Mouse (Mus musculus): Measurements from ENCODE around the gene Lamtor4.

Gene Lamtor4

DNA sequence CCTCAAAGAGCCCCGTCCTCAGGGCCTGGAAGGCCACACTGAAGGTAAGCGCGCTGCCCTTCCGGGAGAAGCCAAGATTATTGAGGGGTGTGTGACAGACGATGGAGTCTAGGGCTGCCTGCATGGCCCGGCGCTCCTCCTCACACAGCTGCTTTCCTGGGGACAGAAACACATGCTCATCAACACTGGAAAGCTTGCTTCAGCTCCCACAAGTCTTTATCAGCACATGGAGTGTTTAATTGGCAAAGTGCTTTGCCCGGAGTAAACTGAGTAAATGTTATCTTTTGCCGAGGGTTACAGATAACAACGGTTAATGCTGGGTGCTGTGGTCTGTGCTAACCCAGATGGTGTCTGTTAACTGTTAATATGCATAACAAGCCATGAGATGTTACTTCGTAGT, 5.6 kb downstream of the Lamtor4 start:
- no peak for DNase-seq (ENCODE audit: low read depth, low spot score)

DNA sequence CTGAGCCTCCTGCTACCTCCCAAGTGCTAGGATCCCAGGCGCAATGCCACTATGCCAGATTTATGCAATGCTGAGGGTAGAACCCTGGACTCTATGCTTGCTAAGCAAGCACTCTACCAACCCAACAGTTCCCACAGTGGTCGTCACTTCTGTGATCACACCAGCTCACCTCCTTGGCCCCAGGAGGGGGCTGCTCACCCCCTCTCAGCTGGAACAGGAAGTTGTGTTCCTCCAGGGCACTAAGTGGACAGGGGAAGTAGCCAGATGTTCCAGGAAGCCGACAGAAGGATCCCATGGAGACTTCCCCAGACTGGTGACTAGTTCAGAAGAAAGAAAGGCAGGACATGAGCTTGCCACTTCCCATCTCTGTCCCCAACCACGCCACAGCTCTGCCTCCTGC, 6.7 kb downstream of the Lamtor4 start:
- no peak for DNase-seq (ENCODE audit: low read depth, low spot score)

DNA sequence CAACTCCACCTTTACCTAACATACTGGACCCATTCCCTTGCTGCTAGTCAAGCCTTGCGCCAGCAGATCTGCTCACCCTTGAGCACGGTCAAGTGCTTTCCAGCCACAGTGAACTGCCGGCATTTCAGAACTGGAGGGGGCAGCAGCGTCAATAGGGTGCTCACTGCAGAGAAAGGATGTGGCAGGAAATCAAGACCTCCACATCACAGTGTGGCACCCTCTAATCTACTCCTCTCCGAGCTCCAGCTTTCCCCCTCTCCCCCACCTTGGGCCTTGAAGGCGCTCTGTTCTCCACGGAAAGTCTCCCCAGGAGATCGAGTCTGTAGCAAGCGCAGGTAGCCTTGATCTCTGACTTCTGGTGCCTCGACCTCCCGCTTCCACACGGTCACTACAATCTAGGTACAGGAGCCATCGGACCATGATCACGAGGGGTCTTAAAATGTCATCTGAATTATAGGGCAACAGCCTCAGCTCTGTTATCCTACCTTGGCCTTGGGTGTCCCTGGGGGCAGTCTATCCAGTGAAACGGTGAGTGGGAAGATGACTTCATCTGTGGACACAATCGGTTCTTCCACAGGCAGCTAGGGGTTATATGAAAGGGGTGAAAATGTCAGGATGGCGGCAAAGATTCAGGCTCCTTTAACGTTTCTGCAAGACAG, 7.4 kb downstream of the Lamtor4 start:
- no peak for DNase-seq (ENCODE audit: low read depth, low spot score)

DNA sequence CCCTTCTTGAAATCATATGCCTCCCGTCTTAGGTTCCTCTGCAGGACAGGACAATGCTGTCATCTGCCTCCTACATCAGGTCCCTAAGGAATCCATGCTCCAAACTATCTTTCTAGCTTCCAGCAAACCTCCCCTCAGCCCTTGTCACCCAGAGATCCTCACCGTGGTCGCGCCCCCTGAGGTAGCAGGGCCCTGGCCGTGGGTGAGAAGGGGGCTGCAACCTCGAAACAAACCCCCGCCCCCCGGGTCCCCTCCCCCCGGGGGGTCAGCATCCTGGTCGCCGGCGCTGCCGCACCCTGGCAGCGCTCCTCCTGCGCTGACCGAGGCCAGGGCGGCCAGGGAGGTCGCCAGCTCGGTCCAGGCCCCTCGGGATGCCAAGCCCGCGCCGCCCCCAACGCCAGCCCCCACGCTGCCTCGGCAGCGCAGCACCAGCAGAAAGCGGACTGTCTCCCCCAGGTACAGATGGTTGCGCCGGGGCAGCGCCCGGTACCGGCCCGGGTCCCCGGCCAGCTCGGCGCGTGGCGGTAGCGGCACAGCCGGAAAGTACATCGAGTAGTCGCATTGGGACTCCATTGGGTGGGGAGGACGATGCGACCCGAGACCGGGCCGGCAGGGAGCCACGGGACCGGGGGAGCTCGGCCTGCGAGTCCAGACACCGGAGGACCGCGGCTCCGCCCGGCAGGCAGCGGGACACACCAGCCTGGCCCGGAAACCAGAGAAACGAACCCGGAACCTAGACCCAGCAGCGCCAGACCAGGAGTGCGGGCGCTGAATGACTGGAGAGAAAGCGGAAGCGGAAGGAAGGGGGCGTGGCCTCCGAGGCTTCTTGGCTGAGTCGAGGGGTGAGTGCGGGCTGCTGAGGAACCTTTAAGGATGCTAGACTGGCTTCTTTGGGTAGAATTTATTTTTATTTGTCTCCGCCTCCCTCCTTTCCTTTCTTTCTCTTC, 8.3 kb downstream of the Lamtor4 start, which contains the start of gene BC037034:
TSS of gene BC037034 (minus strand) at position 774 of the 947 bp plus-strand sequence.
- peak; percentile 73 for DNase-seq (ENCODE audit: low read depth, low spot score)

DNA sequence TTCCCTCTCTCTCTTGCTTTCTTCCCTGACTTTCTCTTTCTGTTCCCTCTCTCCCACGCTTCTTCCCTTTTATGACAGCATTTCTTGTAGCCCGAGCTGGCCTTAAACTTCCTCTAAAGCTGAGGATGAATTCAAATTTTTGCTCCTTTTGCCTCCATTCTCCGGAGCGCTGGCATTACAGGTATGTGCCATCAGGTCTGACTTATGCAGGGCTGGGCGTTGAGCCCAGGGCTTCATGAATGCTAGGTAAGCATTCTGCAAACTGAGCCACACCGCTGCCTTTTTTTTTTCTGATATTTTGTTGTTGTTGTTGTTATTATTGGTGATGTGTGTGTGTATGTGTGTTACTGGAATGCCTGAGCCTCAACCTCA, 8.9 kb downstream of the Lamtor4 start:
- no peak for DNase-seq (ENCODE audit: low read depth, low spot score)

DNA sequence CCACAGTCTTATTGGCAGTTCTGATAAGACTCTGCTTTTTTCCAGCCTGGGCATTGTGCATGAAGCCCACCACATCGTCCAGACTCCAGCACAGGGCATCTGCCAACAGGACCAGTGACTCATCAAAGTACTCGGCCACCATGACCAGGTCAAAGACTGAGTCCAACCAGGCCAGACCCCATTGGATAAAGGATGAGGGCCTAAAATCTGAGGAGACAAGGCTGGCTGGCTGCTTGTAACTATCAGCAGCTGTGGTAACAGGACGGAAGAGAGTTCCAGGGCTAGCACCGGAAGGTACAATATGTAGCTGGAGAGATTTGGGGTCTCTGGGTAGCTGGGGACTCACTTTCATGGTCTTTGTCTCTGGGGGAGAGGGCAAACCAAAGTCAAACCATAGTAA, 10.4 kb downstream of the Lamtor4 start:
- DNase-seq (ENCODE audit: low read depth, low spot score), result no peak

DNA sequence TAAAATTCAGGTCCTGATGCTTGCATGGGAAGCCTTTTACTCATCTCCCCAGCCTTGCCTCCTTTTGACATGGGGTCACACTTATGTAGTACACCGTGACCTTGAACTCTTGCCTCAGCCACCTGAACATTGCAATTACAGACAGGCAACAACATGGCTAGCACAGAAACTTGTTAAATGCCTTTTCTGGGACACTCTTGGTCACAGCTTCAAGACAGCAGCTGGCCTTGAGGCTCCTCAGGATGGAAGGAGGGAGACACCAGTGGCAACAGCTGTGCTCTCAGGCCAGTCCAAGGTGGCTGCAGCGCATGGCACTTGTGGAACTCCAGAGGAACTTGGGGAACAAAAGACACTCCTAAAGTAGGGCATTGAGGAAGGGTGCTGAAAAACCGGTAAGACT, 11.8 kb downstream of the Lamtor4 start:
- DNase-seq (ENCODE audit: low read depth, low spot score), result no peak

DNA sequence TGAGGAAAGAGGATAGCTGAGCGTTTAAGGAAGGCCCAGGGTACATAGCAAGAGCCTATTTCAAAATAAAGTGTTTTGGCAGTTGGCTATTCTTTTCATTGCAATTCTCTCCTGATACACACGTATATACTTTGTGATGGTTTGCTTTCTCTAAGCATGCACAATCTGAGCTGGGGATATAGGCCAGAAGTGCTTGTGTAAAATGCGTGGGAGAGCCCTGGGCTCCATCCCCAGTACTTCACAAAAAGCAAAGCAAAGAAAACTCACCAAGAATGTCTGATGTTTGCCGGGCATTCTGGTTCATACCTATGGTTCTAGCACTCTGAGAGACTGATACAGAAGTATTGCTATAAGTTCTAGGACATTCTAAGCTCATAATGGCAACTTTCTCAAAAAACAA, 13.7 kb downstream of the Lamtor4 start:
- DNase-seq (ENCODE audit: low read depth, low spot score), result no peak

DNA sequence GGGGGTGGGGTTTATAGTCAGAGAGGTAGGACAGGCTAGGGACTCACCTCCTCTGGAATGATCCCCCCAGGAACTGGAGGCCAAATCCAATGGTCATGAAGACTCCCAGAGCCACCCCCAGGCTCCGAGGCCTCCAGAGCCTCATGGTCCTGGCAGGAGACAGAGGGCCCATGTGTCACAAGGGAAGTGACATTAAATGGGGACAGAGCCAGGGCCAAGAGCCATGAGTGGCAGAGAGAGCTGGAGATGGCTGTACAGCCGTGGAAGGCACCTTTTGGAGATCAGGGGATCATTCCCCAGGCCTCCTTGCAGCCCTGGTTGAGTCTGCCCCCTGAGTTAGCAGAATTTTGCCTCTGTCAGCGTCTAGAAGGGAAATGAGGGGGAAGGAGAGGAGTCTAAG, 15.9 kb downstream of the Lamtor4 start:
- DNase-seq (ENCODE audit: low read depth, low spot score), result no peak

DNA sequence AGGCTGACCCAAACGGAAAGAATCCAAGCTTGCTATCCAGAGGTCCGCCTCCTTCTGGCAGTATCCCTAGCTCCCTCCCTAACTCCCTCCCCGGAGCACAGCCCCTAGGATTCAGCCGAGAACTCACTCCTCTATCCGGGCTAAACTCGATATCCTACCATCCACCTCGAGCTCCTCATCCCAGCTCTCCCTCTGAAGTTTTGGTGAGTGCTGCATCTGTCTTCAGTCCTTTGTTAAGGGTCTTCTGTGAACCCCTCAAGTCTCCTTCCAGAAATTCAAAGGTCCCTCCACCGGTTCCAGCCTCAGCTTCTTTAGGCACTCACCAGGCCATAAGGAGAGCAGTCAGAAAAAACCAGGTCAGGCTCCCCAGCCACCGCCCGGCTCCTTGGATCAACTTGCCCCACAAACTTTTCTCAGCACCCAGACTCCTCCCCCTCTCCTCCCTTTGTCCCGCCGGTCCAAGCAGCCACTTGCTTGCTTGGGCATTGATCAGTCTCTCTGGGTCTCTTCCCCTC, 17.2 kb downstream of the Lamtor4 start, which contains the start of gene Gal3st4:
TSS of gene Gal3st4 (minus strand) at position 432 of the 515 bp plus-strand sequence.
- DNase-seq (ENCODE audit: low read depth, low spot score), result no peak

DNA sequence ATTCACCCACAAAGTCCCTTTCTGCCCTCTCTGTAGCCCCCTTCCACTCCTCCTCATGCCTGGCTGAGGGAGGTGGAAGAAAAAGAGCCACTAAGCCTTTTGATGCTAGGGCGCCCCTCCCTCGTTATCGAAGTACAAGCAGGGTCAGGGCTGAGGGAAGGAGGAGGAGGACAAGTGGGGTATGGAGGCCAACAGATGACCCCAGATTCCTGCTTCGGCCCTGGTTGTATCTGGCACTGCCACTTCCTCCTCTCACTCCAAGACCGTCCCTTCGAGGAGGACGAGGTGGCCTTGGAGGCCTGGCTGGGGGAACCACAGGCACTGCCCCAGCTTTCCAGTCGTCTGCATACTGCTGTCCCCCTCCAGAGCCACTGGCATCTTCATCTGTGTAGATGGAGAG, 18.9 kb downstream of the Lamtor4 start:
- DNase-seq (ENCODE audit: low read depth, low spot score), result no peak

DNA sequence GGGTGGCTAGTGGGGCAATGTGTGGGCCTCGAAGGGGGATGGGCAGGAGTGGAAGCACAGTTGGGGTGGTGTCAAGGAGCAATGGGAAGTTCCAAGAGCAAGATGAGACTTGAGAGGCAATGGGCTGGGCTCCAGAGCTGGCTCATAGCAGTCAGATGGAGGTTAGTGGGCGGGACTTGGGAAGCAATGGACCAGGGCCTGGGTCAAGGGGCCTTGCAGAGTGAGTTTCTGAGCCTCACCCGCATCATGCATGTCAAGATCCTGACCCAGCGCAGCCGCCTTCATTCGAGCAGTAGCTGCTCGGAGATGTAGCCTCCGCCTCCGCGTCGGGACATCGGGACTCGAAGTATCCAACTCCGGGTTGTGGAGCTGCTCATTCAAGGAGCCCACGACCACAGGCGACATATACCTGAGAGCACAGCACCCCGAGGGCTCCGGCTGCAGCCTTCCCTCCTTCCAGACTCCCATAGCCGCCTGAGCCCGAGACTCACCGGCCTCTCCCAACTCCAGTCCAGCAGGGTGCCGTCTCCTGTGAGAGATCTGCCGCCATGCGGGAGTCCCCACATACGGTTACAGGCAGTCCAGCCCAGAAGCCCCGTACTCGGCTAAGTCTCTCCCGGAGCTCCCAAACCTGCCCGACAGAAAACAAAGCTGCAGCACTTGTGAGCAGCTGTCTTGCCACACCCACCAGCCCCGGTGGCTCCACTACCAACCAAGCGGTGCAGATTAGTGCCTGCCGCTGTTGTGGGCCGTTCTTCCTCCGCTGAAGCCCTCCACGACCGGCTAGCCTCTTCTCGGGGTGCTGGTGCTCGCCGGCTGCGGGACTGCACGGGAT, 20.2 kb downstream of the Lamtor4 start:
- DNase-seq (ENCODE audit: low read depth, low spot score), result no peak

DNA sequence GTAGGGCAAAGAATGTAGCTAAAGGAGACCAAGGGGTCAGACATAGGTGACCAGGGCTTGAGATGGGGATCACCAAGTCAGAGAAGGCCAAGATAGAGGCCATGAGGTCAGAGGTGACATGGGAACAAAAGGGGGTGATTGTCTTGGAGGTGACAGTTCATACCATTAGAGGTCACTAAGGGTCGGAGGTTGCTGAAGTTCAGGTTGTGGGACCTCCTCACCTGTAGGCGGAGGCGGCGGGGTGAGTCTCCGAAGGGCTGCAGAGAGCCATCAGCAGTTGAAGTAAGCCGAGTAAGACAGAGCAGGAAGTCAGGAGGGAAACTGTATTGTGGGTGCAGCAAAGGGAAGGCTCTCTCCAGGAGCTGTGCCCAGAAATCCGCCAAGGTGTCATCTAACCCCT, 22.7 kb downstream of the Lamtor4 start:
- no peak for DNase-seq (ENCODE audit: low read depth, low spot score)

DNA sequence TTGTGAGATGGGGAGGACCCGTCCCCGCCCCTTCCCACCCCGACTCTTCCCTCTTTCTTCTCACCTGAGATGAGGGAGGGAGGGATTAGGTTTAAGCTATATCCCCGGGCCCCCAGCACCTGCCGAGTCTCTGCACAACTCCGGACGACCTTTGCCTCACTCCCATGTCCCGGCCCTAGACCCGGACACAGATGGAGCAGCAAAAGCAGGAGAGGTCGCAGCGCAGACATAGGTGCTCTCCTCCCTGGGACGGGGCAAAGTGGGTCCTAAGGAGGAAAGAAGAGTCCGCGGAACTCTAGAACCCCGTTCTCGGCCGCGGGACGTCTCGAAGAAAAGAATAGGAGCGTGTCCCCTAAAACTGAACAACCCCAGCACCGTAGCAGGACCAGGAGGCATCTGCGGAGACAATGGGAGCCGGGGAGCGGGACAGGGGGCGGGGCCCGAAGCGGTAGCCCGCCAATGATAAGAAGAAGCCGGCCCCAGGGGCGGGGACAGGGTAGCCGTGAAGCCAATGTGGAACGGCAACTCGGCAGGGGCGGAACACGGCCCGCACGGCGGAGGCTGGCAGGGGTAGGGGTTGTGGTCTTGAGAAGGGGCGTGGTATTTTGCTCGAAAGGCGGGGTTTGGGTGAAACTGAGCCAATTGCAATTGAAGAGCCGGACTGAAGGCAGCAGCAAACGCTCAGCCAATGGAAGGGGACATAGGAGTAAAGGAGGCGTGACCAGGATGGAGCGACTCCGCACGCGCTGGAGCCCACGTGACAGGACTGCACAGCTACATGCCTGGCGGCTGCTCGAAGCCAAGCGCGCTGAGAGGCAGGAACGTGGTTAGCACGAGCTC, 24.5 kb downstream of the Lamtor4 start, which contains the start of the genes Gm43720, Gpc2 and Stag3:
TSS of gene Gm43720 (minus strand) at position 374 of the 840 bp plus-strand sequence.
TSS of gene Gpc2 (minus strand) at position 421 of the 840 bp plus-strand sequence.
TSS of gene Stag3 (plus strand) at position 656 of the 840 bp plus-strand sequence.
- DNase-seq (ENCODE audit: low read depth, low spot score), result peak; percentile 95

DNA sequence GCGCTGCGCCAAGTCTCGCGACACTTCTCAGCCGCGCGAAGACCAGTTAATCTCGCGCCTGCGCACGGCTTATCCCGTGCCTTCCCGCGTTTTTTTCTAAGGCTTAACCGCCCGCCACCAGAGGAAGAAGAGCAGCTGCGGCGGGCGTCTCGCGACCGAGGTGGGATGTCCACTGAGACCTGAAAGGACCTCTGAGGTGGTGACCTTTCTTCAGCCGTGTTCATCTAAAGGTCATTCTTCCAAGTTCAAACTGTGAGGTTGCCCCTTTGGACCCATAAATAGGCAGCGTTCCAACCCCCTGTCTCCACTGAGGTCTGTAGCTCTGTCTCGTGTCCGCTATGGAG, 25.1 kb downstream of the Lamtor4 start:
- no peak for DNase-seq (ENCODE audit: low read depth, low spot score)

DNA sequence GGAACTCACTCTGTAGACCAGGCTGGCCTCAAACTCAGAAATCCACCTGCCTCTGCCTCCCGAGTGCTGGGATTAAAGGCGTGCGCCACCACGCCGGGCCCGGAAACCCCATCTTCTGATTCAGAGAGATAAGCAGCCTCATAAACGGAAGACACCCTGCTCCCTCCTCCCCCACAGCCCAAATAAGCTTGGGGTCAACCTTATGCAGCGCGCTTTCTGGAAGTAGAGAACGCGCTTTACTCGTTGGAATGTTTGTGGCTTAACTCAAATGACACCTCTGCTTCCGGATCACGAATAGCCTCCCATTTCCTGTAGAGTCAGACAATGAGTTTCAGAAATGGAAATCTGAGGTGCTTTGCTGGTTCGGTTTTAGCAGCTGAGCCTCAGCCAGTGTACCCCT, 25.5 kb downstream of the Lamtor4 start:
- DNase-seq (ENCODE audit: low read depth, low spot score), result no peak

DNA sequence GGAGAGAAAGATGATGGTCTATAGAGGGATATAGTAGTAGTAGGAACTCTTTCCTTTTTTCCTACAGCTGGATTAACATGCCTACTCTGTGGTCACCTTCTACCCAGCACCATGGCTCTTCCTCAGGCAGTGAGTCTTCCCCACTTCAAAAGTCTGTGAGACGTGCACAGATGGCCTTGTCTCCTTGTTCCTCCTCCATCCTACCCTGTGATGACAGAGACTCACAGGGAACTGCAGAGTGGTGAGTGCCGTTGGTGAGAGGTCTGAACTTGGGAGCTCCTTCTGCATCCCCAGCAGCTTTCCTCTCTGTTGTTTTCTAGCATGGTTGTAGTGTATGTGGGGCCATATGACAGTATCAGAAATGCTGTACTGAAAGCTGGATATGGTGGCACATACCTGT, 26.5 kb downstream of the Lamtor4 start:
- no peak for DNase-seq (ENCODE audit: low read depth, low spot score)

DNA sequence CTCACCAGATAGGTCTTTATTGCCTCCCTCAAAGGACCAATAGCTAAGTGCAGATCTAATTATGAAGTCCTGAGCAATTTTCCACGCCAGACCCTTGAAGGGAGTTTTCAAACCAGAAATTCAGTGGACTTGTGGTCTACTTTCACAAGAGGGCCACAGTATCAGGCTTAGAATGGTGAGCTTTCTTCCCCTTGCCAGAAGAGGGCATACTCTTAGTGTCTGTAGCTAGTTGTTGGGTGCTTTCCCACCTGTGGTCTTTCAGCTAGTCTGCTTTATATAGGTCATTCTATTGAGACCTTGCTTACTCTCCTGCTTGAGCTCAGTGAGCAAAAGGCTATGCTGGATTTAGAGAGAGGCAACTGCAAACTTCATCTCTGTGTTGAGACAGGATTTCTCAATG, 28.3 kb downstream of the Lamtor4 start:
- DNase-seq (ENCODE audit: low read depth, low spot score), result no peak

DNA sequence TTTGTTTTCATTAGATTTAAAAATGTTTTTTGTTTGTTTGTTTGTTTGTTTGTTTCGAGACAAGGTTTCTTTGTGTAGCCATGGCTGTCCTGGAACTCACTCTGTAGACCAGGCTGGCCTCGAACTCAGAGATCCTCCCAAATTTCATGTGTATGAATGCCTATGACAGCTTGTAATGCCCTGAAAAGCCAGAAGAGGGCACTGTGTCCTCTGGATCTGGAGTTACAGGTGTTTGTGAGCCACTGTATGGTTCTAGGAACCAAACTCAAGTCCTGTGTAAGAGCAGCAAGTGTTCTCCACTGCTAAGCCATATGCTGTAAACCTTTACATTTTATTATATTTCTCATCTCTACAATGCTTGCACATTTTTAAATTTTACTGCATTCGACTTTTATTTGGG, 32.6 kb downstream of the Lamtor4 start:
- no peak for DNase-seq (ENCODE audit: low read depth, low spot score)

DNA sequence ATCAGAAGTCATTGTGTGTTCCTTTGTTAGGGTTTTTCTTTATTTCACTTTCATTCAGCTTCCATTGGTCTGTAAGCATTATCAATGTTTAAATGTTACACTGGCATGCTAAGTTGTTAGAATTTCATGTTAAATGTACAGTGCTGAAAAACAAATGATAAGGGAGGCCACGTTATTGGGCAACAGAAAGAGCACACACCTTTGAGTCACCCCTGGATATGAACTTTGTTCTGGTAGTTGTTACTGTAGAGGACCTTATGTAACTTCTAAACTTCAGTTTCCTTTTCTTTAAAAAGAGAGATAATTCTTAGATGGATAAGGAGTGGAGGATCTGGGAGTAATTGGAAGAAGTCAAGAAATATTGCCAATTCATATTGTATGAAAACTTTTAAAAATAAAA, 36.4 kb downstream of the Lamtor4 start:
- DNase-seq (ENCODE audit: low read depth, low spot score), result no peak

DNA sequence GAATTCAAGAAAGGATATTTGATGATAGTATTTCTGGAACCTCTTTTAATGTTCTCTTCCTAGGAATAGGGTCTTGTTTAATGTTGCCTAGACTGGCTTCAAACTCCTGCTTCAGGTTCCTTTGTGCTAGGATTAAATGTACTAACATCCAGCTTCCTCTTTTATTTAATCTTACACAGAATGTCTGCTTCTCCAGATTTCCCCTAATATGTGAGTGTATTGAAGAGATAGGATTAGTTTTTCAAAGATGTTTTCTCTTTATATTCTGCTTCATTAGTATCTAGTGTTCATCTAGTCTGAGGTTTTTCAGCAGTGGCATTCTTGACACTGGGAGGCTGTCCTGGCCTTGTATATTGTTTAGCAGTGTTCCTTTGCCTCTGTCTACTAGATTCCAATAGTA, 38.9 kb downstream of the Lamtor4 start:
- DNase-seq (ENCODE audit: low read depth, low spot score), result no peak
